Mouse (Mus musculus) liver, embryonic 14.5 days (tissue): ENCODE measurements around the gene Cdcp2.

Source experiments
- CTCF ChIP-seq: IDR thresholded peaks from 2 replicates; pipeline ENCODE4 v1.5.1; 2016; ENCODE audit warnings: antibody characterized with exemption, low read depth, control low read depth
- EP300 ChIP-seq: IDR thresholded peaks from 2 replicates; pipeline ENCODE4 v1.6.1; 2016; ENCODE audit warnings: antibody characterized with exemption, low read depth

- TF ChIP-seq CTCF (no peak), EP300 (no peak)
Observed at GRCm38 (mm10) chr4:107072343-107072742, 24.3 kb upstream of the Cdcp2 start.
